Mouse (Mus musculus): Measurements from ENCODE around the gene Rfx3. TPM values are rescaled to one million over a fixed set of nuclear protein-coding genes. Genes with fewer than 3 reads are reported as not detected.

The Rfx3 gene
- polyA plus RNA-seq, 1 experiment from 2014 or later, result 7.3 TPM

GRCm38 (mm10) chr19:27718931-27719330 lies 292.0 kb downstream of the Rfx3 start:
- no peak for DNase-seq (ENCODE audit: low spot score)

GRCm38 (mm10) chr19:27716274-27716673 lies 294.7 kb downstream of the Rfx3 start:
- DNase-seq (ENCODE audit: low spot score), result no peak

Data from thymus, postnatal 0 days (tissue).